Mouse (Mus musculus) bone marrow, adult 2 months (tissue): ENCODE results near the gene Lmo7.

ENCODE experiments used
- CTCF ChIP-seq: fragments of 200-500 bp; IDR thresholded peaks from 2 replicates; pipeline ENCODE4 v1.5.1; 2011; ENCODE audit warnings: low read length, control low read depth; ENCODE audit not compliant: control insufficient read depth, insufficient read depth
- POLR2A ChIP-seq: fragments of 200-500 bp; IDR thresholded peaks from 2 replicates; pipeline ENCODE4 v1.6.1; 2011; ENCODE audit warnings: low read depth, mild to moderate bottlenecking, control low read depth, low read length, borderline replicate concordance; ENCODE audit not compliant: control insufficient read depth

DNA sequence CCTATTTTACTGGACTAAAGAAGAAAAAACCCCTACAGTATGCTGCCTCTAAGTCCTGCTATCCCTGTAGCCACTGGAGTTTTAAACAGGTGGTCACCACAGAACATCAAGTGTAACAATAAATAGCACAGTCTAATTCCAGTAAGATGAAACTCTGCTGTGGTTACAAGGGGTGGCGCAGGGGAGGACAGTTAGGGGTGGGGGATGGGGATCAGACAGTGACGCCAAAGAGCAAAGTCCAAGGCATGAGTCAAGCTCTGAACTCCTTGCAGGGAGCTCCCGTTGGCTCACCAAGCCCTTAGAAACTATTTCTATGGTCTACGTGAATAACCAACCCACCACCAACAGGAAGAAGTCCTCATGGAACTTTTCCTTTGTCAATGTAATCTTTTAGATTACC, 124.0 kb downstream of the Lmo7 start:
- TF ChIP-seq CTCF: no peak
- TF ChIP-seq POLR2A: no peak
